Mouse (Mus musculus): ENCODE results near the gene Slc25a25. TPM values are rescaled to one million over a fixed set of nuclear protein-coding genes. Genes with fewer than 3 reads are reported as not detected.
"Not testable (repeated sequence)": the region's sequence is repeated elsewhere in the genome, so short reads cannot be mapped to it uniquely, and the experiment has no call there.

Slc25a25 gene
- polyA plus RNA-seq, 1 experiment from 2014 or later: 46.2 TPM

DNA sequence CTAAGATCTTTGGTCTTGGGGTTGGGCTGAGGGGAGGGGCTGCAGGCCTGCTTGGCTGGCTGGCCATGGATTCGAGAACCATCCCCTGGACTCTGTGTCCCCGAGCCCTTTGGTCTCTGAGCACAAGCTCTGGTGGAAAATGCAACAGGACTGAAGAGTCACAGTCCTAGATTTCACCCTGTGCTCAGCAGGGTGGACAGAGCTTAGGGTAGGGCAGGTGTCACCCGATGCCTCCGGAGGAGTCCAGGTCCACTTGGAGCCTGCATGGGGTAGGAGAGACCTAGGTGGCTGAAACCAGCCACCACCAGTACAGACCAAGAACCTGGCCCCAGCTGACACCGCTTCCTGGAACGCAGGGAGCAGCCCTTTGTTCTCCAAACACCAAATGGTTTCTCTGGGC lies 33.7 kb upstream of the Slc25a25 start:
- no peak overlapping the region for H3K27ac ChIP-seq
- H3K9ac ChIP-seq: no peak overlapping the region
- no peak overlapping the region for H3K4me2 ChIP-seq
- no peaks in the 10 kb centered on the region for H3K9me3 ChIP-seq
- H3K4me1 ChIP-seq (replicated peaks): no peaks in the 10 kb centered on the region
- no peaks in the 10 kb centered on the region for H3K36me3 ChIP-seq
- no peak for ATAC-seq (ENCODE audit: low FRiP score)
- H3K27me3 ChIP-seq: no peaks in the 10 kb centered on the region
- H3K4me3 ChIP-seq: no peak overlapping the region
- WGBS: 82% methylated on average over 6 of the region's 6 CpGs

DNA sequence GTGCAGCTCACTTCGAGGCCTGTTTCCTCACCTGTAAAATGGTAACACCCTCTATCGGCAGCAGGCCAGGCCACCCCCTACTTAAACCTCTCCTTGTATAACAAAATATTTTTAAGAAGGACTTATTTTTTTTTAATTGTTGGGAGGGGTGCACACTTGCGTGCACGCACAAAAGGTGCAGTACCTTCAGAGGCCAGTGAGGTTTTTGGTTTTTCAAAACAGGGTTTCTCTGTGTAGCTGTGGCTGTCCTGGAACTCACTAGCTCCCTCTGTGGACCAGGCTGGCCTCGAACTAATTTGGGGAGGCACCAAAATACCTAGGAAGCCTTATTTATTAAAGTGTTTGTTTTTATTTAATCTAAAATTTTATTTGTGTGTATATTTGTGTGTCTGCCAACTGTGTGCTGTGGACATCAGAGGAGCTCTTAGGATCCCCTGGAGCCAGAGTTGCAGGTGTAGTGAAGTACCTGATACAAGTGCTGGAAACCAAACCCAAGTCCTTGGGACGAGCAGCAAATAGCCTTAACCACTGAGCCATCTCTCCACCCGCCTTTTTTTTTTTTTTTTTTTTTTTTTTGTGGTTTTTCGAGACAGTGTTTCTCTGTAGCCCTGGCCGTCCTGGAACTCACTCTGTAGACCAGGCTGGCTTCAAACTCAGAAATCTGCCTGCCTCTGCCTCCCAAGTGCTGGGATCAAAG lies 32.1 kb upstream of the Slc25a25 start:
- 74% methylated on average over 8 of the region's 9 CpGs for WGBS
- H3K4me2 ChIP-seq: no peak overlapping the region
- H3K27ac ChIP-seq: no peak overlapping the region
- H3K4me3 ChIP-seq: no peak overlapping the region
- H3K36me3 ChIP-seq: no peaks in the 10 kb centered on the region
- H3K27me3 ChIP-seq: no peaks in the 10 kb centered on the region
- ATAC-seq (ENCODE audit: low FRiP score): no peak
- no peaks in the 10 kb centered on the region for H3K9me3 ChIP-seq
- H3K4me1 ChIP-seq (replicated peaks): no peaks in the 10 kb centered on the region
- no peak overlapping the region for H3K9ac ChIP-seq

DNA sequence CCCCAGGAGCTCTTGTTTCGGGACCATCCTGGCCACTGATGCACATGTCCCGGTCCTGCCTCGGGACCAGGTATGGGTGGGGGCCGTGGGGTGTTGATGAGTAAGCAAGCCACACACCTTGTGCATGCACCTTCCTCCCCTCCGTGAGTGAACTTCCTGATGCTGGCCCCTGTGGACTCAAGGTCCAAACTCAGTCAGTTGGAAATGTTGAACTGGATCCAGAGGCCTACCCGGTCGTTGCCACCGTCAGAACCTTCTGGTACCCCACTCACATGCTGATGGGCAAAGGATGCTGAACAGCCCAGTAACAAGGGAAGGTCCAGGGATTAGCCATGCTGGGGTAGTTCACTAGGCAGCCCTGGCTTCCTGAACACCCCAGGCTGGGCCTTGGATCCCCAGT lies 31.1 kb upstream of the Slc25a25 start:
- no peak overlapping the region for H3K4me2 ChIP-seq
- no peak overlapping the region for H3K9ac ChIP-seq
- no peaks in the 10 kb centered on the region for H3K9me3 ChIP-seq
- H3K36me3 ChIP-seq: no peaks in the 10 kb centered on the region
- H3K27ac ChIP-seq: no peak overlapping the region
- no peak overlapping the region for H3K4me3 ChIP-seq
- no peak for ATAC-seq (ENCODE audit: low FRiP score)
- H3K27me3 ChIP-seq: no peaks in the 10 kb centered on the region
- 97% methylated on average over 8 of the region's 8 CpGs for WGBS
- H3K4me1 ChIP-seq (replicated peaks): no peaks in the 10 kb centered on the region

DNA sequence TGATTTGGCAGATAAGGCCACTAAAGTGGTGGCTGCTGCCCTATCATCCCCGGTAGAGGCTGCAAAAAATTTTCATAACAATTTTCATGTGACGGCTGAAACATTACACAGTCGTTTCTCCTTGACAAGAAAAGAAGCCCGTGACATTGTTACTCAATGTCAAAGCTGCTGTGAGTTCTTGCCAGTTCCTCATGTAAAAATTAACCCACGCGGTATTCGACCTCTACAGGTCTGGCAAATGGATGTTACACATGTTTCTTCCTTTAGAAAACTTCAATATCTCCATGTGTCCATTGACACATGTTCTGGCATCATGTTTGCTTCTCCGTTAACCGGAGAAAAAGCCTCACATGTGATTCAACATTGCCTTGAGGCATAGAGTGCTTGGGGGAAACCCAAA lies 24.1 kb upstream of the Slc25a25 start:
- H3K36me3 ChIP-seq; ATAC-seq (ENCODE audit: low FRiP score); H3K9ac ChIP-seq; H3K4me1 ChIP-seq (replicated peaks); H3K4me2 ChIP-seq; H3K27me3 ChIP-seq; H3K9me3 ChIP-seq; H3K27ac ChIP-seq; H3K4me3 ChIP-seq: not testable (repeated sequence)
- WGBS: 98% methylated on average over 4 of the region's 9 CpGs

DNA sequence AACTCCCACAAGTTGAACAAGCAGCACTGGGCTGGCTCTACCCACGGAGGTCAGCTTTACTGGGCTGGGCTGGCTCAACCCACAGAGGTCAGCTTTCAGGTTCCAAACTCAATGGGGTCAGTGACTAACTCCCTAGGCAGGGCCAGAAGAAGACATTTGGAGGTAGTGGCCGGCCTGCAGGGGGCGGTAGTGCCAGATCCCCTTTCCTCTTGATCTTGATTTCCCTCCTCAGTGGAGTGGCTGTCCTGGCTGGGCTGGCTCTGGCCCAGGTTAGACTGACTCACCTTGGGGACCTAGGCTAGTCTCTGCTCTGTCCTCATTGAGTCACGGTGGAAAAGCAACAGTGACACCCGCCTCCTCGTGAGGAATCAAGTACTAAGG lies 20.4 kb upstream of the Slc25a25 start:
- H3K27me3 ChIP-seq: no peaks in the 10 kb centered on the region
- H3K27ac ChIP-seq: no peak overlapping the region
- no peaks in the 10 kb centered on the region for H3K36me3 ChIP-seq
- 86% methylated on average over 6 of the region's 6 CpGs for WGBS
- H3K4me2 ChIP-seq: no peak overlapping the region
- H3K9ac ChIP-seq: no peak overlapping the region
- no peaks in the 10 kb centered on the region for H3K9me3 ChIP-seq
- no peak overlapping the region for H3K4me3 ChIP-seq
- ATAC-seq (ENCODE audit: low FRiP score): no peak
- no peaks in the 10 kb centered on the region for H3K4me1 ChIP-seq (replicated peaks)

DNA sequence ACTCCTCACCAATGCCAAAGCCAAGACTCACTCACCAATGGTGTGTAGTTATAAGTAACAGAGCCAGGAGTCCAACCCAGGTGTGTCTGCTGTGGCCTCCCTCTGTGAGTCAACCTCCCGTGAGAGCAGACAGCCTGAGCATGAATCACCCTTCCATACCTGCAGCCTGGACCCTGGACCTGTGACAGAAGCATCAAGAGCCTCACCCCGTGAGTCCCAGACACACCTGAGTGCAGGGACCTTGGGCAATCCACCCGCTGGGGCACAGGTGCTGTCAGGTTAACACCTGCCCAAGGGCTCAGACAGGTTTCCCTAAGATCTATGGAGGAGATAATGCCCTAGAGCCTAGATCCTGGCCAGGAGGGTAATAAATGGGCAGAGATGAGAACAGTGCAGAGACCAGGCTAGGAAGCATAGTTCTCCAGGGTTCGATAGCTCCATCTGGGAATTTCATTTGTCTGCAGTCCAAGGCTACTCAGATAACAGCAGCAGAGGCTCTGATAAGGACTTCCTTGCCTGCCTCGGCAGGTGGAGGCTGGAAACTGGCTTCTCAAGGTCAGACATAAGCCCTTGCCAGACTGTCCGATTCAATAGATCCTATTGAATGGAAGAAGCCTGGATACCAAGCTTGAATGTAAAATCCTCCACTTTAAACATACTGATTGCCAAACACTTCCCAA lies 19.9 kb upstream of the Slc25a25 start:
- no peak overlapping the region for H3K9ac ChIP-seq
- no peaks in the 10 kb centered on the region for H3K27me3 ChIP-seq
- H3K27ac ChIP-seq: no peak overlapping the region
- no peak overlapping the region for H3K4me2 ChIP-seq
- no peaks in the 10 kb centered on the region for H3K9me3 ChIP-seq
- H3K36me3 ChIP-seq: no peaks in the 10 kb centered on the region
- H3K4me3 ChIP-seq: no peak overlapping the region
- H3K4me1 ChIP-seq (replicated peaks): no peaks in the 10 kb centered on the region
- 83% methylated on average over 6 of the region's 6 CpGs for WGBS
- no peak for ATAC-seq (ENCODE audit: low FRiP score)

DNA sequence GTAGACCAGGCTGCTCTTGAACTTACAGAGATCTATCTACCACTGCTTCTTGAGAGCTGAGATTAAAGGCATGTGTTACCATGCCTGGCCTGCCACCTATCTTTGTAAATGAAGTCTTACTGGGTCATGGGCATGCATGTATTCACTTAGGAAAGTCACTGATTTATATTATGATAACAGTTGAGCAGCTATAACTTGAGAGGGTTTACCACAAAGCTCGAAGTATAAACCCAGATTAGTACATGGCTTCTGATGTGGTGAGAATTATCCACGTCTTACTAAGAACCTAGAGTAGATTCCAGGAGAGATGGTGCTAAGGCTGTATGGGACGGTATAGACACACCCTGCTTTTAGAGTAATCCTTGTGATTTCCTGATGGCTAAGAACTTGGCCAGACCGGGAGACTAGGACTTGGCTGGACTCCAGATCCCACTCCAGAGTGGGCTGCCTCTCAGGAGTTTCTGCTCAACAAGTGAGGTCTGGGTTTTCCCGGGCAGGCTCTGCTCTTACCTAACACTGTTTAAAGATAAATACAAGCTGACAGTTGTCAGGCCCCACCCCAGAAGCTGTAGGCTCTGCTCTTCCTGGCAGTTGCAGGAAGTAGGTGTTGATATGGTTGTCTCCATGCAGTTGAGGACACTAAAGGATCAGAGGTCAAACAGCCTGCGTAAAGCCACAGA lies 13.1 kb upstream of the Slc25a25 start:
- Histone ChIP-seq H3K9me3 (no peaks in the 10 kb centered on the region), H3K9ac (no peak overlapping the region), H3K36me3 (no peaks in the 10 kb centered on the region), H3K27me3 (no peaks in the 10 kb centered on the region), H3K27ac (no peak overlapping the region), H3K4me1 (replicated peaks) (no peaks in the 10 kb centered on the region), H3K4me2 (no peak overlapping the region), H3K4me3 (no peak overlapping the region)
- WGBS: 77% methylated on average over 6 of the region's 6 CpGs
- ATAC-seq (ENCODE audit: low FRiP score): no peak

DNA sequence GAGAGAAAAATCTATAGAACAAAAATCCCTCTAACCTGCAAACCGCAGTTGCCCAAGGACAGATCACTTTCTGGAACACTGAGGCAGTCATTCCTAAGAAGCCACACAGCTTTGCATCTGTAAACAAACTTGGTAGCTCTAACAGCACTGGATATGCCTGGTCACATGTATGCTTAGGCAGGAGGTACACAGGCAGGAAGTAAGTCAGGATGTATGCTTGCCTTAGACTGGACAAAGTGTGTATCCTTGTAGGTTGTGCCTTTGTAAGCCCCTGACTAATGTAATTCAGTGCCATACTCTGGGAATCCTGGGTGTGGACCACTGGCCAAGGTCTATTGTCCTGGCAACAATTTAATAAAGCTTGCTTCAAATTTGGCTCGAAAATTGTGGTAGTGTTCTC lies 12.5 kb upstream of the Slc25a25 start:
- no peak overlapping the region for H3K4me2 ChIP-seq
- H3K9me3 ChIP-seq: no peaks in the 10 kb centered on the region
- H3K27ac ChIP-seq: no peak overlapping the region
- no peak overlapping the region for H3K4me3 ChIP-seq
- H3K36me3 ChIP-seq: no peaks in the 10 kb centered on the region
- 81% methylated on average over 2 of the region's 2 CpGs for WGBS
- no peaks in the 10 kb centered on the region for H3K27me3 ChIP-seq
- ATAC-seq (ENCODE audit: low FRiP score): no peak
- no peak overlapping the region for H3K9ac ChIP-seq
- H3K4me1 ChIP-seq (replicated peaks): no peaks in the 10 kb centered on the region

DNA sequence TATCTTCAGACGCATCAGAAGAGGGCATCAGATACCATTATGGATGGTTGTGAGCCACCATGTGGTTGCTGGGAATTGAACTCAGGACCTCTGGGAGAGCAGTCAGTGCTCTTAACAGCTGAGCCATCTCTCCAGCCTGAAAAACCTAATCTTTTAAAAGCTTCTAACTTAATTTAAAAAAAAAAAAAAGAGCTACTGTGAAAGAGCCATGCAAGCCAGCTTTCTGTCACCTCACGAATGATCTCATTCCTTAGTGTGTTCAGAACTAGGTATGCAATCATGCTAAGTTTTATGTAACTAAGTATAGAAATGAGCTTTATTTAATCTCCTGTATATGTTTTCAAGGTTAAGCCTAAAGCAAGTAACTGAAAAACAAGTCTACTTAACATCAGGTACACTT lies 8.4 kb upstream of the Slc25a25 start:
- 92% methylated on average over 2 of the region's 2 CpGs for whole genome bisulfite sequencing
- Histone ChIP-seq H3K27me3 (no peaks in the 10 kb centered on the region), H3K4me3 (no peak overlapping the region), H3K9ac (no peak overlapping the region), H3K9me3 (no peaks in the 10 kb centered on the region), H3K4me1 (replicated peaks) (0 out of 2 replicates have a peak, but pooled peaks cover 1% of the 10 kb centered on the region), H3K4me2 (no peak overlapping the region), H3K36me3 (peaks cover 12% of the 10 kb centered on the region; the same call in 1 of the 2 replicates), H3K27ac (no peak overlapping the region)
- ATAC-seq (ENCODE audit: low FRiP score): no peak

DNA sequence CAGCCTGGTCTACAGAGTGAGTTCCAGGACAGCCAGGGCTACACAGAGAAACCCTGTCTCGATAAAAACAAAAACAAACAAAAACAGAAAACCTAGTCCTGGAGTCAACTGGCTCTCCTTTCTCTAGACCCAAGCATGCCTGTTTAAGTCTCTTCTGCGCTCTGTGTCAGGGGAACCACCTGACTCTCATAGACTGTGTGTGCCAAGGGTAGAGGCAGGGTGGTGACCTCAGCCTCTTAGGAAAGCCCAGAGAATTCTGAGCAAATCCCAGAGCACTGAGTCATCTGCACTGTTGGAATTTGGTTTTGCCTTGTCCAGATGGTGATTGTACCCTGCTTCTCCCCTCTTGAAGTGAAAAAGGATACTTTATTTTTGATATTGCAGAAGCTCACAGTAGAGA lies 7.1 kb upstream of the Slc25a25 start:
- Histone ChIP-seq H3K4me2 (no peak overlapping the region), H3K9me3 (no peaks in the 10 kb centered on the region), H3K27ac (no peak overlapping the region), H3K4me3 (no peak overlapping the region), H3K36me3 (peaks cover 12% of the 10 kb centered on the region; the same call in 1 of the 2 replicates), H3K27me3 (no peaks in the 10 kb centered on the region), H3K9ac (no peak overlapping the region), H3K4me1 (replicated peaks) (peaks cover 13% of the 10 kb centered on the region)
- no peak for ATAC-seq (ENCODE audit: low FRiP score)
- 82% methylated on average over 2 of the region's 2 CpGs for WGBS

DNA sequence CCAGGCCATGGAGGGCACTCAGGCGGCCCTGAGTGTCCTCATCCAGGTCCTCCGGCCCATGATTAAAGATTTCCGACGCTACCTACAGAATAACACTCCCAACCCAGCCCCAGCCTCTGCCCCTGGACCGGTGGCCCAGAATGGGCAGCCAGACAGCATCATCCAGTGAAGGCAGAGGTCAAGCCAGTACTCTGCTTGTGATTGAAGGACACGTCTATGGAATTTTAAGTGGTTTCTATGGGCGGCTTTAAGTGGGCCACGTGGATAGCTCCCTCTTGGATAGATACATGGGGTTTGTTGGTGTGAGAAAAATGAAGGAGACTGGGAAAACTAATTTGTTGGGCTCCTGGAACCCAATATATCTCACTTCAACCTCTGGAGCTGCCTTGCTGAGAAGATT lies 3.9 kb upstream of the Slc25a25 start:
- no peak overlapping the region for H3K9ac ChIP-seq
- H3K4me2 ChIP-seq: no peak overlapping the region
- H3K9me3 ChIP-seq: no peaks in the 10 kb centered on the region
- no peak for ATAC-seq (ENCODE audit: low FRiP score)
- H3K27ac ChIP-seq: no peak overlapping the region
- H3K36me3 ChIP-seq: peaks cover 12% of the 10 kb centered on the region; the same call in 1 of the 2 replicates
- no peaks in the 10 kb centered on the region for H3K27me3 ChIP-seq
- 94% methylated on average over 8 of the region's 8 CpGs for WGBS
- H3K4me1 ChIP-seq (replicated peaks): peaks cover 31% of the 10 kb centered on the region
- H3K4me3 ChIP-seq: no peak overlapping the region

DNA sequence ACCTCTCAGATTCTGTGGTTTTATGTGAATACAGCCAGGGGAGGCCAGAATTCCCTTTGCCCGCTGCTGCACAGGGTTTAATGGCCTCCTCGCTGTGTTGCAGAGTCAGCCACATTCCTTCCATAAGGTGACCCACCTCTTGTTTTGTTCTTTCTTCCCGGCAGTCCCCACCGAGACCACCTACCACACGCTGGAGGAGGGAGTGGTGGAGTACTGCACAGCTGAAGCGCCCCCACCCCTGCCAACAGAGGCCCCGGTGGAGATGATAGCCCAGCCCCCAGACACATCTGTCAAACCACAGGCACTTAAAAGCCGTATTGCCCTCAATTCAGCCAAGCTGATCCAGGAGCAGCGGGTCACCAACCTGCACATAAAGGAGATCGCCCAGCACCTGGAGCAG lies 3.4 kb upstream of the Slc25a25 start:
- Histone ChIP-seq H3K4me3 (no peak overlapping the region), H3K9me3 (no peaks in the 10 kb centered on the region), H3K27ac (no peak overlapping the region), H3K27me3 (no peaks in the 10 kb centered on the region), H3K4me2 (no peak overlapping the region), H3K9ac (no peak overlapping the region), H3K4me1 (replicated peaks) (peaks cover 35% of the 10 kb centered on the region), H3K36me3 (peaks cover 12% of the 10 kb centered on the region; the same call in 1 of the 2 replicates)
- 89% methylated on average over 10 of the region's 10 CpGs for WGBS
- no peak for ATAC-seq (ENCODE audit: low FRiP score)
